Mouse (Mus musculus) midbrain, postnatal 0 days (tissue): ENCODE measurements around the gene Ap3d1. TPM values are rescaled to one million over a fixed set of nuclear protein-coding genes. Genes with fewer than 3 reads are reported as not detected.

Source experiments
- ATAC-seq: fragments of 200-750 bp; cut with Nextera tagmentation; 2 replicates; pipeline ENCODE4 v1.8.0; 2017; ENCODE audit warnings: moderate number of reproducible peaks, mild to moderate bottlenecking, moderate TSS enrichment, moderate library complexity; ENCODE audit not compliant: low FRiP score
- DNase-seq: peaks from one replicate; pipeline ENCODE4 v3.0.0-alpha.2; 2015; ENCODE audit warnings: low spot score
- H3K27ac ChIP-seq: fragments of 300-500 bp; sonication (generic); 2 replicates; pipeline ENCODE4 v1.5.1; 2014; ENCODE audit warnings: low read depth, mild to moderate bottlenecking, low read length, mixed read lengths
- H3K27me3 ChIP-seq: fragments of 300-500 bp; sonication (generic); 2 replicates; pipeline ENCODE4 v1.6.1; 2014; ENCODE audit warnings: low read length, control low read depth, mixed read lengths; ENCODE audit not compliant: insufficient read depth
- H3K36me3 ChIP-seq: fragments of 300-500 bp; sonication (generic); 2 replicates; pipeline ENCODE4 v1.6.1; 2014; ENCODE audit warnings: low read length, control low read depth, mixed read lengths; ENCODE audit not compliant: insufficient read depth
- H3K4me1 ChIP-seq: fragments of 300-500 bp; sonication (generic); 2 replicates; pipeline ENCODE4 v1.6.1; 2014; ENCODE audit warnings: mild to moderate bottlenecking, control low read depth, antibody characterized with exemption, low read length, mixed read lengths; ENCODE audit not compliant: insufficient read depth
- H3K4me2 ChIP-seq: fragments of 300-500 bp; sonication (generic); 2 replicates; pipeline ENCODE4 v1.6.1; 2014; ENCODE audit warnings: low read depth, mild to moderate bottlenecking, low read length, mixed read lengths; ENCODE audit not compliant: poor library complexity, severe bottlenecking
- H3K4me3 ChIP-seq: fragments of 300-500 bp; sonication (generic); 2 replicates; pipeline ENCODE4 v1.5.1; 2014; ENCODE audit warnings: low read depth, mild to moderate bottlenecking, low read length, moderate library complexity
- H3K9ac ChIP-seq: fragments of 300-500 bp; sonication (generic); replicated peaks from 2 replicates; pipeline ENCODE4 v1.6.1; 2014; ENCODE audit warnings: mild to moderate bottlenecking, low read length, moderate library complexity, mixed read lengths; ENCODE audit not compliant: poor library complexity, severe bottlenecking
- H3K9me3 ChIP-seq: fragments of 300-500 bp; sonication (generic); 2 replicates; pipeline ENCODE4 v1.6.1; 2016; ENCODE audit warnings: low read length, control low read depth
- CTCF ChIP-seq: IDR thresholded peaks from 2 replicates; pipeline ENCODE4 v1.5.1; 2016; ENCODE audit warnings: antibody characterized with exemption, mild to moderate bottlenecking
- WGBS: fragments of 180-500 bp; shearing (Covaris S2); extraction: QIAGEN DNeasy Blood & Tissue Kit; methylation state at CpG from one replicate; pipeline ENCODE4 v1.1.7; 2014; 5-methylcytosine and 5-hydroxymethylcytosine counted together
- polyA plus RNA-seq: library from polyadenylated mRNA; unstranded; fragments of >200 nt; fragmentation: Nextera tagmentation; extraction: Ambion mirVana; gene quantifications from 2 replicates; pipeline ENCODE4 v1.2.1, GENCODE M21; 2015
- total RNA-seq: library from RNA; depleted of rRNA; stranded (reverse); fragments of >200 nt; gene quantifications from 2 replicates; pipeline ENCODE4 v1.2.3, GENCODE M21; 2014

The Ap3d1 gene
- total and polyA plus RNA-seq, 2 experiments from 2014 or later: 105 to 183 TPM

DNA sequence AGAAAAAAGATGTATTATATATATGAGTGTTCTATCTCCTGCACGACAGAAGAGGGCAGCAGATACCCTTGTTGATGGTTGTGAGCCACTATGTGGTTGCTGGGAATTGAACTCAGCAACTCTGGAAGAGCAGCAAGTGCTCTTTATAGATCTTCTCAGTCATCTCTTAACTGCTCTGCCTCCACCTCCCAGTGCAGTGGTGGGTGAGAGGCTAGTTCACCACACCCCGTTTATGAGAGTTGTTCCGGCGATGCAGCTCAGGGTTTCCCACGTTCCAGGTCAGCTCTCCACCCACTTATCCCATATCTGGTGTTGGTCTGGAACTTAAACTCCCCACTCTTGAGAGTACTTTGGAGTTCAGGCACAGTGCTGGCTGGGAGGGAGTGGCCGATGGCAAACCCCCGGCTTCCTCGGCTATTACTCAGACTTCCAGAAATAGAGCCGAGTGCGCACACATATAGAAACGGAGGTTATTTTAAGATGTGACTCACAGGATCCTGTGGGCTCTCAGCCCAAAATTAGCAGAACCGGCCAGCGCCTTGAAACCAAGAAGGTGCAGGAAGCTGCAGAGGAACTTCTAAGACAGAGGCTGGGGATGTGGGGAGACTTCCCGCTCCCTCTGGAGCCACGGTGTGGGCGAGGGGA lies 9.2 kb upstream of the Ap3d1 start:
- Histone ChIP-seq H3K4me3 (peak overlapping the region; percentile 2; the same call in 1 of the 2 replicates), H3K36me3 (no peaks in the 10 kb centered on the region), H3K4me1 (peaks cover 5% of the 10 kb centered on the region; the same call in 1 of the 2 replicates), H3K27ac (no peak overlapping the region), H3K9me3 (no peaks in the 10 kb centered on the region), H3K4me2 (peak overlapping the region; percentile 36; the same call in 1 of the 2 replicates), H3K27me3 (no peaks in the 10 kb centered on the region), H3K9ac (no peak overlapping the region)
- 15% methylated on average over 16 of the region's 16 CpGs for WGBS
- TF ChIP-seq CTCF: peak; percentile 48
- no peak for ATAC-seq
- no peak for DNase-seq

DNA sequence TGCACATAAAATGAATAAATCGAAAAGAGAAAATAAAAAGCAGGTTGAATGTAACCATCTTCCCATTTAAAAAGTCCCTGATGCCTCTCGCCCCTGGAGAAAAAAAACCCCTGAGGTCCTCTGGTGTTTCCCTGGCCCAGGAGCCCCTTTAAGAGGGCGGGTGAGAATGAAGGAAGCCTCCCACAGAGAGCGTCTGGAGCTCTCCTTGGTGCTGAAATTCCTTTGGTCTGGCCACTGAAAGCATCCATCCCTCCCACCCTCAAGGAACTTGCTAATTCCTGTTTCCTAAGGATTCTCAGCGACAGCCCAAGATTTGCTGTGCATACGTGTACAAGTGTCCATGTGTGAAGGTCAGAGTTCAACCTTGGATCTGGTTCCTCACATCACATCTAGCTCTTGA lies 6.5 kb upstream of the Ap3d1 start:
- H3K27ac ChIP-seq: no peak overlapping the region; the same call in 1 of the 2 replicates
- no peaks in the 10 kb centered on the region for H3K27me3 ChIP-seq
- DNase-seq (peak; percentile 44), ATAC-seq (no peak)
- no peak overlapping the region for H3K4me3 ChIP-seq
- H3K4me2 ChIP-seq: no peak overlapping the region
- no peak for TF ChIP-seq CTCF
- WGBS: 11% methylated on average over 6 of the region's 6 CpGs
- no peak overlapping the region for H3K9ac ChIP-seq
- no peaks in the 10 kb centered on the region for H3K4me1 ChIP-seq
- H3K36me3 ChIP-seq: no peaks in the 10 kb centered on the region
- no peaks in the 10 kb centered on the region for H3K9me3 ChIP-seq

DNA sequence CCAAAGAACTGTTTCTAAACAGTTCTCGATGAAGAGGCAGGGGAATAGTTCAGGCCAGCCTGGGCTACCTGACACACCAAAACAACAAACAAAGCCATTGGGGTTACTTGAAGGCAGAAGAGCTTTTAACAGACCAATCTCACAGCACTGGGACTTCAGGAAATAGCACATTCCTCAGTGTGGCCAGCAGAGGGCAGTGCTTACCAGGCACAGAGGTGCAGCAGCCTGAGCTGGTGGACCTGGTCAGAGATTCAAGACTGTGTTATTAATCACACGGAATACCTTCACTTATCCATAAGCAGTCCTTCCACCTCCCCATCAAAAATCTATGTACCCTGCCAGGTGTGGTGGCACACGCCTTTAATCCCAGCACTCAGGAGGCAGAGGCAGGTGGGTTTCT lies 5.3 kb upstream of the Ap3d1 start:
- WGBS: 9% methylated on average over 3 of the region's 3 CpGs

DNA sequence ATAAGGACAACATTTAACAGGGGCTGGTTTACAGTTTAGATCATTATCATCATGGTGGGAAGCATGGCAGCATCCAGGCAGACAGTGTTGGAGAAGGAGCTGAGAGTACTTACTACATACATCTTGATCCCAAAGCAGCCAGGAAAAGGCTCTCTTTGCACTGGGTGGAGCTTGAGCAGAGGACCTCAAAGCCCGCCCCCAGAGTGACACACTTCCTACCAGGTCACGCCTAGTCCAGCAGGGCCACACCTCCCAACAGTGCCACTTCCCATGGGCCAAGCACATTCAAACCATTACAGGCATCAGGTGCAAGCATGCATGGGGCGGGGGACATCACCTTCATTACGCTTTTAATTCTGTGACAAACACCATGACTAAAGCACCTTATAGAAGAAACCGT lies 2.2 kb upstream of the Ap3d1 start:
- Histone ChIP-seq H3K9ac (no peak overlapping the region), H3K4me1 (peaks cover 13% of the 10 kb centered on the region), H3K4me2 (no peak overlapping the region), H3K27me3 (no peaks in the 10 kb centered on the region), H3K36me3 (no peaks in the 10 kb centered on the region), H3K4me3 (no peak overlapping the region), H3K9me3 (no peaks in the 10 kb centered on the region), H3K27ac (no peak overlapping the region)
- no peak for ATAC-seq
- 42% methylated on average over 5 of the region's 5 CpGs for WGBS
- DNase-seq: no peak
- no peak for TF ChIP-seq CTCF

More for the DNA sequence above, 5.3 kb upstream of the Ap3d1 start:
- peak; percentile 96 for TF ChIP-seq CTCF
- no peaks in the 10 kb centered on the region for H3K27me3 ChIP-seq
- H3K4me1 ChIP-seq: no peaks in the 10 kb centered on the region
- H3K27ac ChIP-seq: no peak overlapping the region
- H3K4me2 ChIP-seq: no peak overlapping the region
- H3K36me3 ChIP-seq: no peaks in the 10 kb centered on the region
- no peak for ATAC-seq
- no peaks in the 10 kb centered on the region for H3K9me3 ChIP-seq
- H3K9ac ChIP-seq: no peak overlapping the region
- peak; percentile 78 for DNase-seq
- H3K4me3 ChIP-seq: no peak overlapping the region

DNA sequence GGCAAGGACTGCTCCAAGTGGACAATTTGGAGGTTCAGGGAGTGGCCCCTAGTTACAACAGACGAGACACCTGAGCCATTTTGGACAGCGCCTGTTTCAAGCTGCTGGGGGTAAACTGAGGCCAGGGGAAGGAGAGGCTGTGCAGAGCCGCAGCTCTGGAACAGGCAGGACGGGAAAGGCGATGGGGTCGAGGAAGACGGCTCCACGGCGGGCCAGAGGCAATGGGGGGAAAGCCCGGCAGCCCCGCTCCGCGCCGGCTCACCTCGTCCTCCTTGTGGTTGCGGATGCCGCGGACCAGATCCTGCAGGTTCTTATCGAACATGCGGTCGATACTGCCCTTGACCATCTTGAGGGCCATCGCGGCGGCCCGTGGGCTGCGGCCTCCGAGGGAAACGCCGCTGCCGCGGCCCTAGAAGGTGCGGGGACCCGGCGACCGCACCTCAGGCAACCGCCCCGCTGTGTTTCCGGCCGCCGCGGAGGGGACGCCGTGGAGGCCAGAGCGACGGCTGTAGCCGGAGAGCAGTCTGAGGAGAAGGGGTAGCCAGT lies 357 bp downstream of the Ap3d1 start:
- peak; percentile 4; the same call in 1 of the 2 replicates for ATAC-seq
- Histone ChIP-seq H3K36me3 (no peaks in the 10 kb centered on the region), H3K4me1 (peaks cover 17% of the 10 kb centered on the region), H3K9me3 (no peaks in the 10 kb centered on the region), H3K4me2 (peak overlapping the region; percentile 98), H3K27me3 (no peaks in the 10 kb centered on the region), H3K27ac (peak overlapping the region; percentile 90), H3K4me3 (peak overlapping the region; percentile 100), H3K9ac (peak overlapping the region; percentile 99)
- no peak for TF ChIP-seq CTCF
- no peak for DNase-seq
- under 1% methylated on average over 45 of the region's 46 CpGs for WGBS

DNA sequence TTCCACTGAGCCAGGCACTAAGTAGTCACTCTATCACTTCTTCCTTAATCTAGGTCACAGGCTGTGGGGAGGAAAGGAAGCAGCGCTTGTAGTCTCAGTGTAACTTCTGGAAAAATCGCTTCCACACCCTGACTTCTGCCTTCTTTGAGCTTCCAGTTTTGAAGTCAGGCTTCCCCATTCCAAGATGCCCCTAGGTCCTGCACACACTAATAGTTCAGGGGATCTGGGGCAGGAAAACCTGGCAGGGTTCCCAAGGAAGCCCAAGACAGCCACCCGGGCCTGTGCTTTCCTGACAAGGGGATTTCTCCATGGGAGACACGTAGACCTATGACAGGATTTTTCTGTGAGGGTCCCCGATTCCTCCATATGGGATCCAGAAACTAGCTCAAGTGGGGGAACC lies 918 bp downstream of the Ap3d1 start:
- Histone ChIP-seq H3K27me3 (no peaks in the 10 kb centered on the region), H3K4me1 (peaks cover 17% of the 10 kb centered on the region), H3K4me3 (peak overlapping the region; percentile 100), H3K9ac (peak overlapping the region; percentile 99), H3K4me2 (peak overlapping the region; percentile 98), H3K36me3 (no peaks in the 10 kb centered on the region), H3K27ac (peak overlapping the region; percentile 90), H3K9me3 (no peaks in the 10 kb centered on the region)
- no peak for DNase-seq
- no peak for ATAC-seq
- 28% methylated on average over 5 of the region's 5 CpGs for WGBS
- no peak for TF ChIP-seq CTCF
